Mouse (Mus musculus) embryonic fibroblast, embryonic 13.5 days (primary cell): ENCODE measurements around the gene Hspa1l. TPM values are rescaled to one million over a fixed set of nuclear protein-coding genes. Genes with fewer than 3 reads are reported as not detected.
A peak's percentile ranks its signal among the peaks of the same experiment; 100 is the strongest.
"Not testable (repeated sequence)": the region's sequence is repeated elsewhere in the genome, so short reads cannot be mapped to it uniquely, and the experiment has no call there.

Source experiments
- H3K27ac ChIP-seq: 2 replicates; pipeline ENCODE4 v1.5.1; 2012; ENCODE audit warnings: low read length, control low read depth, inconsistent platforms; ENCODE audit not compliant: insufficient read depth
- H3K4me1 ChIP-seq: 2 replicates; pipeline ENCODE4 v1.6.1; 2011; ENCODE audit warnings: low read length; ENCODE audit not compliant: control insufficient read depth, insufficient read depth
- H3K4me3 ChIP-seq: 2 replicates; pipeline ENCODE4 v1.5.1; 2011; ENCODE audit warnings: mild to moderate bottlenecking, control low read depth, low read length; ENCODE audit not compliant: insufficient read depth
- CTCF ChIP-seq: IDR thresholded peaks from 2 replicates; pipeline ENCODE4 v1.5.1; 2011; ENCODE audit warnings: mild to moderate bottlenecking, control low read depth, low read length, moderate library complexity, borderline replicate concordance; ENCODE audit not compliant: insufficient read depth
- POLR2A ChIP-seq: IDR thresholded peaks from 2 replicates; pipeline ENCODE4 v1.6.1; 2011; ENCODE audit warnings: low read depth, mild to moderate bottlenecking, control low read depth, low read length, moderate library complexity
- polyA plus RNA-seq: library from polyadenylated mRNA; stranded (reverse); fragments of >200 nt; gene quantifications from 2 replicates; pipeline ENCODE4 v1.2.4, GENCODE M21; 2011; ENCODE audit warnings: low read depth; ENCODE audit not compliant: missing spikeins, insufficient read length

Gene Hspa1l
- polyA plus RNA-seq, 1 experiment, result not detected

DNA sequence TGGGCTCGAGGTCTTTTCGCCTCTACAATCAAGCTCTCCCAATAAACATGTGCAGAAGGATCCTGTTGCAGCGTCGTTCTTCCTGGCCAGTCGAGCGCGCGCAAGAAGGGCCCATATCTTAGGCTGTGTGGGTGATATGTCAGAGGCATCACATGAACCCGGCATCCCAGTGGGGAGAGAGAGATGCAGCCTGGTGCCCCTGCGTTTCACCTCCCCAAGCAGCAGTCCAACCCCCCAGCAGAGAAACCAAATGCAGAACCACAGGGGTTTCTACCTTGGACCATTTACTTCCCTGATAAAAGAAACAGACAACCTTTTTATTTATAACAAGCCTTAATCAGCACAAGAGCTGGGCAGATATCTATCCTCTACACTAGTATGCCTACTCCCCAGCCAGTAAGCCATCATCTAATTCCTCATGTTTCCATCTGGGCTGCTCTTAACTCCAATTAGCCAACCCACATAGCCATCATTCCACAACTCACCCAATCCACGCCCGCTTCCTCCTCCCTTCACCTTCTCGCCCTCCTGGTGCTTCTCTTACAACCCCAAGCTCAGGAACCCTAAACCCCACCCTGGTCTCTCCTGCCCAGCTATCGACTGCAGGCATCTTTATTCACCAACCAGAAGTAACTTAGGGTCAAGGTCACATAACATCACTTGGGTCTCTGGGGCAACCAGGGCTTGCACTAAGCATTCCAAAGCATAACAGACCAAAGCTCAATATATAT, 24.1 kb downstream of the Hspa1l start:
- H3K4me1 ChIP-seq, result peaks cover 6% of the 10 kb centered on the region; the same call in 1 of the 2 replicates
- no peak for TF ChIP-seq CTCF
- TF ChIP-seq POLR2A, result 0 out of 2 replicates have a peak, but pooled peaks have one; percentile 6
- H3K4me3 ChIP-seq, result no peak overlapping the region
- H3K27ac ChIP-seq, result no peak overlapping the region

DNA sequence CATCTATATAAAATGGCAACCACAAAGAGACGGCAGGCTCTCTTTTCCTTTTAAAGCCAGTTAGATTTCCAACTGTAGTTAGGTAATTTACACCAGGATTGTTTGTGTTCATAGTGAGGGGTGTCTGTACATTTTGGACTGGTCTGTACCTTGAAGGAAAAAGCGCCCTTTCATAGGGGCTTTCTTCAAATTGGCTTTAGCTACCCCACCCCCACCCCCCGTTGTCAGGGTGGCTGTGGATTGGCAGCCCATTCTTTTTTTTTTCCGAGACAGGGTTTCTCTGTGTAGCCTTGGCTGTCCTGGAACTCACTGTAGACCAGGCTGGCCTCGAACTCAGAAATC, 24.6 kb downstream of the Hspa1l start:
- no peak overlapping the region for H3K27ac ChIP-seq
- H3K4me3 ChIP-seq, result no peak overlapping the region
- no peak for TF ChIP-seq CTCF
- peaks cover 6% of the 10 kb centered on the region; the same call in 1 of the 2 replicates for H3K4me1 ChIP-seq

DNA sequence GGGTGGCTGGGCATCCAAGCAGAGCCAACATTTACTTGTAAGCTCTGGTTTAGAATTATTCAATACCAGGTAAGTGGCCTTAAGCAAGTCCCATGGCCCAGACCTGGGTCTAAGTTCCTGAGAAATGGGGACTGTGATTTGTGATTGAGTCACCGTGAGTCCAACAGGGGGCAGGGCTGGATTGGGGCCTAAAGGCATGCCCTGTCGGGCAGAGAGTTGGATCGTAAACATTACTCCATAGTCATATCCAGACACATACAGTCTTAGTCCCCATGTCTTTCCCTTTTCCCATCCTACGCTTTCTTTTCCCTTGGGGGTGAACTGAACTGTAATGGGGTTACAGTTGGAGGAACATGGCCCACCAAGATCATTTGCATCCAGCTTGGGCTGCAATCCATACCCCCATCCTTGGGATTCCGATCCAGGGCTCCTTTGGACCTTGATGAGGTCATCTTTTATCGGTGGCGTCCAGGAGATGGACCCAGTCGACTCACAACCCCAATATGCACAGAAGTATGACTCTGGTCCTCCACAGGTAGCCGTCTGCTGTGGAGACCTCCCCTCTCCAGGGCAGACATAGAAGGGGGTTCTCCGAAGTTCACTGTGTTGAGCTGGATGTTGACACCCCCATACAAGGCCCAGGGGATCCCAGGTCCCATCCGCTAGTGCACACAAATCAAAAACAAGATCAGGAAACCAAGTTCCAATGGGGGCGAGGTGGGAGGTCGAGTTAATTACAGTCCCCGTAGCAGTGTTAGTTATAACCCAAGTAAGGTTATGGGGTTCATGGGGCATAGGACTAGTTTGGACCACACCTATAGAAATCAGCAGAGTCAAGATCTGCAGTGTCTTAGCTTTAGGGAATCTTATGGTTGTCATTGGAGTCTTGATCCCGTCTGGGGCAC, 26.3 kb downstream of the Hspa1l start:
- Histone ChIP-seq H3K27ac (no peak overlapping the region), H3K4me1 (peaks cover 6% of the 10 kb centered on the region; the same call in 1 of the 2 replicates), H3K4me3 (no peak overlapping the region; the same call in 1 of the 2 replicates)
- TF ChIP-seq POLR2A (no peak), CTCF (no peak)

- peak; percentile 48 for TF ChIP-seq POLR2A
- Histone ChIP-seq H3K27ac (peak overlapping the region; percentile 96), H3K4me3 (peak overlapping the region; percentile 81)
- H3K4me1 ChIP-seq, result not testable (repeated sequence)
These were observed 27.6 kb downstream of the Hspa1l start for GRCm38 (mm10) chr17:34999871-35000716.

GRCm38 (mm10) chr17:35000717-35001451, 28.4 kb downstream of the Hspa1l start, which contains the start of gene Vars:
Gene Vars, plus strand, starts transcription at chr17:35000987.
- TF ChIP-seq CTCF (no peak), POLR2A (peak; percentile 85)
- H3K4me1 ChIP-seq, result peaks cover 6% of the 10 kb centered on the region; the same call in 1 of the 2 replicates
- H3K27ac ChIP-seq, result peak within 1 kb of the TSS; percentile 96

GRCm38 (mm10) chr17:35001452-35002152, 29.1 kb downstream of the Hspa1l start:
- Histone ChIP-seq H3K4me3 (peak overlapping the region; percentile 81), H3K27ac (peak overlapping the region; percentile 96), H3K4me1 (peaks cover 6% of the 10 kb centered on the region; the same call in 1 of the 2 replicates)
- no peak for TF ChIP-seq CTCF
- TF ChIP-seq POLR2A, result peak; percentile 29

More at GRCm38 (mm10) chr17:35000717-35001451, 28.4 kb downstream of the Hspa1l start, which contains the start of gene Vars:
- H3K4me3 ChIP-seq, result peak within 1 kb of the TSS; percentile 81

- TF ChIP-seq CTCF, result no peak
- peak; percentile 52; the same call in 1 of the 2 replicates for TF ChIP-seq POLR2A
- Histone ChIP-seq H3K27ac (peak overlapping the region; percentile 96), H3K4me3 (peak overlapping the region; percentile 81), H3K4me1 (peaks cover 4% of the 10 kb centered on the region; the same call in 1 of the 2 replicates)
These were observed 29.8 kb downstream of the Hspa1l start for GRCm38 (mm10) chr17:35002153-35002865.
